Mouse (Mus musculus): ENCODE measurements around the gene Ccdc6.
A peak's percentile ranks its signal among the peaks of the same experiment; 100 is the strongest.

Ccdc6 gene

GRCm38 (mm10) chr10:70093782-70094181, 3.1 kb upstream of the Ccdc6 start:
- DNase-seq (ENCODE audit: extremely low read depth, insufficient read length, low spot score) = no peak

GRCm38 (mm10) chr10:70095031-70095470, 1.9 kb upstream of the Ccdc6 start:
- DNase-seq (ENCODE audit: extremely low read depth, insufficient read length, low spot score) = peak; percentile 65

- peak; percentile 21 for DNase-seq (ENCODE audit: extremely low read depth, insufficient read length, low spot score)
Observed at GRCm38 (mm10) chr10:70095506-70096270, 1.2 kb upstream of the Ccdc6 start.

GRCm38 (mm10) chr10:70097291-70097901, 475 bp downstream of the Ccdc6 start:
- DNase-seq (ENCODE audit: extremely low read depth, insufficient read length, low spot score) = peak; percentile 62

- DNase-seq (ENCODE audit: extremely low read depth, insufficient read length, low spot score) = peak; percentile 72
Observed at GRCm38 (mm10) chr10:70097911-70098569, 1.1 kb downstream of the Ccdc6 start.

GRCm38 (mm10) chr10:70098626-70099025, 1.7 kb downstream of the Ccdc6 start:
- no peak for DNase-seq (ENCODE audit: extremely low read depth, insufficient read length, low spot score)

- no peak for DNase-seq (ENCODE audit: extremely low read depth, insufficient read length, low spot score)
Observed at GRCm38 (mm10) chr10:70099052-70099451, 2.1 kb downstream of the Ccdc6 start.

- DNase-seq (ENCODE audit: extremely low read depth, insufficient read length, low spot score) = no peak
Observed at GRCm38 (mm10) chr10:70102086-70102485, 5.2 kb downstream of the Ccdc6 start.

- no peak for DNase-seq (ENCODE audit: extremely low read depth, insufficient read length, low spot score)
Observed at GRCm38 (mm10) chr10:70108016-70108415, 11.1 kb downstream of the Ccdc6 start.

GRCm38 (mm10) chr10:70109974-70110373, 13.1 kb downstream of the Ccdc6 start:
- no peak for DNase-seq (ENCODE audit: extremely low read depth, insufficient read length, low spot score)

GRCm38 (mm10) chr10:70110815-70111214, 13.9 kb downstream of the Ccdc6 start:
- no peak for DNase-seq (ENCODE audit: extremely low read depth, insufficient read length, low spot score)

- no peak for DNase-seq (ENCODE audit: extremely low read depth, insufficient read length, low spot score)
Observed at GRCm38 (mm10) chr10:70111643-70112042, 14.7 kb downstream of the Ccdc6 start.

- peak; percentile 34 for DNase-seq (ENCODE audit: extremely low read depth, insufficient read length, low spot score)
Observed at GRCm38 (mm10) chr10:70114048-70114635, 17.2 kb downstream of the Ccdc6 start.

- DNase-seq (ENCODE audit: extremely low read depth, insufficient read length, low spot score) = no peak
Observed at GRCm38 (mm10) chr10:70116454-70116853, 19.5 kb downstream of the Ccdc6 start.

GRCm38 (mm10) chr10:70119451-70119850, 22.5 kb downstream of the Ccdc6 start:
- no peak for DNase-seq (ENCODE audit: extremely low read depth, insufficient read length, low spot score)

GRCm38 (mm10) chr10:70119851-70120370, 23.0 kb downstream of the Ccdc6 start:
- DNase-seq (ENCODE audit: extremely low read depth, insufficient read length, low spot score) = no peak

GRCm38 (mm10) chr10:70120671-70121405, 23.9 kb downstream of the Ccdc6 start:
- peak; percentile 45 for DNase-seq (ENCODE audit: extremely low read depth, insufficient read length, low spot score)

- DNase-seq (ENCODE audit: extremely low read depth, insufficient read length, low spot score) = no peak
Observed at GRCm38 (mm10) chr10:70121406-70121695, 24.4 kb downstream of the Ccdc6 start.

GRCm38 (mm10) chr10:70123454-70123853, 26.5 kb downstream of the Ccdc6 start:
- no peak for DNase-seq (ENCODE audit: extremely low read depth, insufficient read length, low spot score)

- DNase-seq (ENCODE audit: extremely low read depth, insufficient read length, low spot score) = no peak
Observed at GRCm38 (mm10) chr10:70125491-70125890, 28.6 kb downstream of the Ccdc6 start.

- DNase-seq (ENCODE audit: extremely low read depth, insufficient read length, low spot score) = no peak
Observed at GRCm38 (mm10) chr10:70127273-70127672, 30.4 kb downstream of the Ccdc6 start.
